Mouse (Mus musculus): Measurements from ENCODE around the gene Cars. TPM values are rescaled to one million over a fixed set of nuclear protein-coding genes. Genes with fewer than 3 reads are reported as not detected.
A peak's percentile ranks its signal among the peaks of the same experiment; 100 is the strongest.
"Not testable (repeated sequence)": the region's sequence is repeated elsewhere in the genome, so short reads cannot be mapped to it uniquely, and the experiment has no call there.

Cars gene
- total RNA-seq (2021): 10 to 100 TPM; 53.2 to 57.8 TPM
- long read RNA-seq, experiment 1, transcript Cars-202 (22 exons, 2,462 nt): major isoform, 16 of 40 reads
- long read RNA-seq, experiment 1, transcript Cars-201 (23 exons, 3,222 nt): minor isoform, 7 of 40 reads
- long read RNA-seq, experiment 1, partial matches to known transcripts: 6 of 40 reads
- long read RNA-seq, experiment 1, other reads (novel, unspliced or antisense): 11 of 40 reads
- long read RNA-seq, experiment 2, transcript Cars-201 (23 exons, 3,222 nt): minor isoform, 6 of 38 reads
- long read RNA-seq, experiment 2, transcript Cars-202 (22 exons, 2,462 nt): major isoform, 20 of 38 reads
- long read RNA-seq, experiment 2, partial matches to known transcripts: 4 of 38 reads
- long read RNA-seq, experiment 2, other reads (novel, unspliced or antisense): 7 of 38 reads

DNA sequence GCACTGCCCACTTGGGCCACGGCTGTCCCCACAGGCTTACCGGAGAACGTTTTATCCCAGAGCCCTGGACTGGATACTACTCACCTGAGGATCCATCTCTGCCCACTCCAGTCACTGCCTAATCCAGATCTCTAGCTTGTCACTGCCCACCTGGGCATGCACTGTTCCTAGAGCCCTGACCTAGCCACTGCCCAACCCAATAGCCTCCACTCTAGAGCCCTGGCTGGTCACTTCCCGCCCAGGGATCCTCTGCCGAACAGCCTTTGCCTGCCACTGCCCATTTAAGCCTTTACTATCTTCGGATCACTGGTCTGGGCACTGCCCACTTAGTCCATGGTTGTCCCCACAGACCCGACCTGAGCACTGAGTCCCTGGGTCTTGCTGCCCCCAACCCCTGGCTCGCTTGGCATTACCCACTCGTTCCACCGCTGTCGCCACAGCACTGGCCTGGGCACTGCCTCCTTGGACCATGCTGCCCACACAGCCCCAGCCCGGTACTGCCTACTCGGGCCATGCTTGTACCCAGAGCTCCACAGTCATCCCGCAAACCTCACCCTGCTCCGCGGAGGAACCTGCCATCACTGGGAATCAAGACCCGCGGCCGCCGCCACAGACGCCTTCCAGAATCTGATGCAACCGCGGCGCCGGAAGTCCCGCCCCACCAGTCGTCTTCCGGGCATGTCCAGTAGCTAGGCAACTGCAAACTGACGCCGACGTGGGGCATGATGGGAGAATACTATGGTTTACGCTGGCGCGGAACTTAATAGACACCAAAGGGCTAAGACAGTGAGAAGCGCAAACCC, at the start of gene Cars:
Cars (minus strand) TSS at position 663 of the 803 bp plus-strand sequence.
- peak; percentile 93 to 94 for DNase-seq (ENCODE audit: low spot score in 2 of 2)

DNA sequence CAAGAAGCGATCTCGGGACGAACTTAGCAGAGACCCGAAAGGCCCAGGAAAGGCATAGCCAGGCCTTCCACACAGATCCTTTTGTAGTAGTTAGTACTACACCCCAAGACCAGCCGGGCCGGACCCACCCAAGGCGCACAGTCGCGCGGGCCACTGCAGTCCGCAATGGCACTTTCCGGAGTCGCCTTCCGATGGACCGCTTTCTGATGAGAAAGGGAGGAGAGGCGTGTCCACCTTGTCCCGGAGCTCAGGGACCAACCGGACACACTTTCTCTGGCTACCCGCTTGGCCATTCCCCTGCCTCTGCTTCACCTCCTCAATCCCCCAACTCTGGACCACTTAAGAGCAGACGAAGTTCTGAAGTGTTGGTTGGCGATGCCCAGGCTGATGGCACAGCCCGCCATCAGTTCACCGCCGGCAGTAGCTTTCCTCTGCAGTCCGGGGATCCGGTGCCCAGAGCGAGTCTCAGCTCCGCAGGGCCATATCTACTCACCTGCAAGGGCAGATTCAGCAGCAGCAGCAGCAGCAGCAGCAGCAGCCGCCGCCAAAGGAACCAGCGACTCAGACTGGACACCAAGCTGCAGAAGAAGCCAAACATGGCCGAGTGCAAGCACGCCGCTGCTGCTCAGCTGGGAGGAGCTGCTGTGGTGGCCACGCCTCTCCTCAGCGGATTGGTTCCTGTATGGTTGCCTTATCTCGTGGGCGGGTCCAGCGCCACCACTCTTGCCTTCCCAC, 49.3 kb upstream of the Cars start, which contains the start of gene Tnfrsf22:
Tnfrsf22 (minus strand) TSS at position 628 of the 735 bp plus-strand sequence.
- DNase-seq (ENCODE audit: low spot score in 2 of 2): peak; percentile 61 to 72

DNA sequence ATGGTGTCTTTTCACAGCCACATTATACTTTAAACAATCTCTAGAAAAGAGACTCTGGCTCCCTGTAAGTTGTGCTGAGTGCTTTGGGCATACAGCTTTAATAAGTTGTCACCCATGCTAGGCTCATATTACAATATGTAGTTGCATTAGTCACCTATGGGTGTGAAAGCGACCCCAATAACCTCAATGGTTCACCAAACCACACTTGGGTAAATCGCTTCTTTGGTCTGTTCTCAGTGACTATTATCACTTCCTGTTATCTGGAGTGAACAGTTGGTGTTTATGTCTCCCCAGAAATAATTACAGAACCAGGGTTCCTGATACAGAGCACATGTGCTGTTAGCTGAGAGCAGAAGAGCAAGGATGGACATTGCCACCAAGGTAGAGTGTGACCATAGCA, 44.1 kb upstream of the Cars start:
- not testable (repeated sequence) for DNase-seq (ENCODE audit: low spot score in 2 of 2)

DNA sequence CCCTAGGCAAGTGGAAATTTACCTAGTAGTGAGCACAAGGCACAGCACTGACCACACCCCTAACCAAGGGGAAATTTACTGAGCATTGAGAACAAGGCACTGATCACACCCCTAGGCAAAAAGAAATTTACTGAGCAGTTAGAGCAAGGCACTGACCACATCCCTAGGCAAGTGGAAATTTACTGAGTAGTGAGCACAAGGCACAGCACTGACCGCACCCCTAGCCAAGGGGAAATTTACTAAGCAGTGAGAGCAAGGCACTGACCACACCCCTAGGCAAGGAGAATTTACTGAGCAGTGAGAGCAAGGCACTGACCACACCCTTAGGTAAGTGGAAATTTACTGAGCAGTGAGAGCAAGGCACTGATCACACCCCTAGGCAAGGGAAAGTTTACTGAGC, 36.8 kb upstream of the Cars start:
- DNase-seq (ENCODE audit: low spot score in 2 of 2): no peak

DNA sequence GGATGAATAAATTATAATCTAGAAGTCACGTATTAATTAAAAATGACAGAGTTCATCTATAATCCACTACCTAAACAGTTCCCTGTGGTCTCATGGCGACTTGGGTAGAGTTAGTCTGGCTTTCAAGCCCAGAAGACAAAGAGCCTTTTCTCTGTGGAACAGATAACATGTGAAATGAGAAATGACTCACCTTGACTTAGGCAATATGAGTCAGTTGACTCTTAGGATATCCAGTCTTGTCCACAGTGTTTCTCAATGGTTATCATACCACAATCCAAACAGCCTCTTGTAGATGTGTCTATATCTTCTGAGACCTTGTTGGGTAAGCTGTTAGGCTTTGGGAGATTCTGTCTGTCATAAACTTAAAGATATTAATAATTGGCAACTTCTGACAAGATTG, 31.6 kb upstream of the Cars start:
- DNase-seq (ENCODE audit: low spot score in 2 of 2): no peak

DNA sequence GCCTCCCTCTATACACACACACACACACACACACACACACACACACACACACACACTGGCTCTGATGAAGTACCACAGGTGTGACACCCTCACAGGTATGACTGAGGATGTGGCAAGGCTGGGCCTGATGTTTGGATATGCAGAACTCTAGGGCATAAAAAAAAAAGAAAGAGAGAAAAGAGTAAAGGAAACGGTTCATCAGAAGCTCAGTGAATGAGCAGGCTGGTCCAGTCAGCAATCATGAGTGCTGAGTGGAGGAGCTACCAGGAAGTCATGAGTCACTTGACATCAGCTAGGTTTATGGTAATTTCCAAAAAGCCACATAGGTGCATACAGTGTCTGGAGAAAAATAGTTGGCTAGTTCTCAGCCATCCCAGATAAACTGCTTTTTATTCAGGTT, 29.6 kb upstream of the Cars start:
- DNase-seq (ENCODE audit: low spot score in 2 of 2): no peak

DNA sequence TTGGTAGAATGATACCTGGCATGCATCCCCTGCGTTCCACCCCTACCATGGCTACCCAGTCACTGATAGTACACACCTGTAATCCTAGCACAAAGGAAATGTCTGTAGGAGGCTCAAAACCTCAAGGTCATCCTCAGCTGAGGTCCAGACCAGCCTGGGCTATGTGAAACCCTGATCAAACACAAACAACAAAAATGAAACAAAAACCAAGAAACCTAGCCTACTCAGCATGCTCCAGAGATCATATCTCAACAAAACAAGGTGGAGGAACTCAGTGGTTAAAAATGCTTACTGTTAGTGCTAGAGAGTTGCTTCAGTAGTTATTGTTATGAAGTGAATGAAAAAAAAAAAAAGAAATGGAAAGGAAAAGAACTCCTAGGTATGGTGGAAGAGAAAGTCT, 28.6 kb upstream of the Cars start, which contains the start of gene Tnfrsf26:
Tnfrsf26 (minus strand) TSS at position 183 of the 400 bp plus-strand sequence.
- DNase-seq (ENCODE audit: low spot score in 2 of 2): no peak

DNA sequence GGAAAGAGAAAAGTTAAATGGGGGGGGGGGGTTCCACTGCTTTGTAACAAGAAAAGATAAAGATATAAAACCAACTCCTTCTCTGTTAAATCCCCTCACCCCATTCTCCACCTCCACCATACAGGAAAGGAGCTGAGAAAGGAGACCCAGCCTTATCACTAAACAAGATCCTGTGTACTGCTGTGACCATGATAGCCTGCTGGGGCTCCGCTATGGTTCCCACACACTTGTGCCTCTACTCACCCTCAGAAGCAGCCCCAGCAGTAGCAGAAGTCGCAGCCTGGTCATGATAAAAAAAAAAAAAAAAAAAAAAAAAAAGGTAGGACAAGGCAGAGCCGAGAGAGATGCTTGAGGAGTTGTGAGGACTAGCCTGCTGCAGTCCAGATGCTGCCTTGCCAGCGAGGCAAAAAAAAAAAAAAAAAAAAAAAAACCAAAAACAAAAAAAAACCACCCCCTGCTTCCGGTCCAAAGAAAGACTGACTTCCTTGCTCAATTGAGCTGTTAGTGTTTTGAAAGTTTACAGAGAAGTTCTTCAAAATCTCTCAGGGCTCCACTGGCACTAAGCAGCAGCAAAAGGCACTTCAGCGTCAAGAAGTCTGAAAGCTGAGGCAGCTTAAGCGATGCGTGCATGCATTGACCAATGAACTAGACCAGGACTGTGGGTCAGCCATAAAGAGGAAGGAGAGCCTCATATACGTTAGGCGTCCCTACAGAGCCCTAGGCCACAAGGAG, 27.8 kb upstream of the Cars start:
- DNase-seq (ENCODE audit: low spot score in 2 of 2): no peak

DNA sequence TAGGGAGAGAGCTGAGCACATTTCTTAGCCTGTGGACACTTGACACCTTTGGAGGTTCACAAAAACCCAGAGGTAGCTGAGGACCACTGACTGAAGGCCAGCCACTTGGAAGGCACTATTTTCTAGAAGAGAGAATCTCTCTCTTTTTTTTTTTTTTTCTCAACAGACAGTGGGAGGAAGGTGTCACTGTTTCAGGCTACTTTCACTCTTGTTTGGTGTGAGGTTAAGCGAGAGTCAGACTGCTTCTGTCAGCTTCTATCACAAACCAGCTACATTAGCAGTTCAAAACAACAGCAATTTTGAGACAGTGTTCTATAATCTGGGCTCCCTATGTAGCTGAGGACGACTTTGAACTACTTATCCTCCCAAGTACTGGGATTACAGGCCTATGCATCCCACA, 26.3 kb upstream of the Cars start:
- no peak for DNase-seq (ENCODE audit: low spot score in 2 of 2)

DNA sequence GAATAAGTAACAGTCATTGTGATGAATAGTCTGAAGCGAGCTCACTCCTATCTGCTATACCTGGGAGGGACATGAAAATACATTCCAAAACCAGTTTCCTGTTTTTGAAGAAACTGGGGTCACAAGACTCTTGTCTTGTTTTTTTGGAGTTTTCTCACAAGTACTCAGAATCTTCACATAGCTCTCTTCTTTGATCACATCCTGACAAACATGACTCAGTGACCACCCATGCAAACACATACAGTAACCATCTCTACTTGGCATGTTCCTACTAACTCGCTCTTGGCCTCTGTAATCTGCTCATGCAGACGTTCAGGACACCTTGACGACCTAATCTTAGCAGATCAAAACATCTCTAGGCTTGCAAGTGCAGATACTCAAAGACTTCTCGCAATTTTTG, 25.3 kb upstream of the Cars start:
- DNase-seq (ENCODE audit: low spot score in 2 of 2): no peak

DNA sequence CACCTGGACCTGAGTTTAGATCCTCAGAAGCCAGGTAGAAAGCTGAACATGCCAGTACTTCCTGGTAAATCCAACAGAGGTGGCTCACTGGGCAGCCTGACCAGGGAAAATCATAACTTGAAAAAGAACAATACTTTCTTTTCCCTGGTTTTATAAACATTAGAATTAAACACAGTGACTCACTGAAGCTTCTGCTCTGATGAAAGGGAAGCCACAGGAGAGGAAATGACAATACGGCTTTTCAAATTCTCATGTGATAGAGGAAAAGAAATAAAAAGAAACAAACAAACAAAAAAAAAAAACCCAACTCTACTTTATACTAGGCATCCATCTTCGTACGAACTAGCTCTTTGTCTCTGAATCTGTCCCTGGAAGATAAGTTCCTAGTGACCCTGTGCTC, 24.7 kb upstream of the Cars start:
- no peak for DNase-seq (ENCODE audit: low spot score in 2 of 2)

DNA sequence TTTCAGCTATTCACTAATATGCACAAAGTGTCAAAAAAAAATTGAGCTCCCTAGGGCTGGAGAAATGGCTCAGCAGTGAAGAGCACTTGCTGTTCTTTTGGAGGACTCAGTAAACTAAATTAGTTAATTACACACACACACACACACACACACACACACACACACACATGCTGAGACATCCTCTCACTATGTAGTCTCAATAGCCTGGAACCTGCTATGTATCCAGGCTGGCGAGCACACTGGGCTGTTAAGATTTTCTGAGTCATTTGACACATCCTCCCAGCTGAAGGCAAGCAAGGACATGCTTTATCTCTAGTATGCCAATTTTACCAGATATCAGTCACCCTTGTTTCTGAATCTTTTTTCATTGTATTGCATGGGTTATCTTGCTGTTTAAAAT, 21.1 kb upstream of the Cars start:
- no peak for DNase-seq (ENCODE audit: low spot score in 2 of 2)

DNA sequence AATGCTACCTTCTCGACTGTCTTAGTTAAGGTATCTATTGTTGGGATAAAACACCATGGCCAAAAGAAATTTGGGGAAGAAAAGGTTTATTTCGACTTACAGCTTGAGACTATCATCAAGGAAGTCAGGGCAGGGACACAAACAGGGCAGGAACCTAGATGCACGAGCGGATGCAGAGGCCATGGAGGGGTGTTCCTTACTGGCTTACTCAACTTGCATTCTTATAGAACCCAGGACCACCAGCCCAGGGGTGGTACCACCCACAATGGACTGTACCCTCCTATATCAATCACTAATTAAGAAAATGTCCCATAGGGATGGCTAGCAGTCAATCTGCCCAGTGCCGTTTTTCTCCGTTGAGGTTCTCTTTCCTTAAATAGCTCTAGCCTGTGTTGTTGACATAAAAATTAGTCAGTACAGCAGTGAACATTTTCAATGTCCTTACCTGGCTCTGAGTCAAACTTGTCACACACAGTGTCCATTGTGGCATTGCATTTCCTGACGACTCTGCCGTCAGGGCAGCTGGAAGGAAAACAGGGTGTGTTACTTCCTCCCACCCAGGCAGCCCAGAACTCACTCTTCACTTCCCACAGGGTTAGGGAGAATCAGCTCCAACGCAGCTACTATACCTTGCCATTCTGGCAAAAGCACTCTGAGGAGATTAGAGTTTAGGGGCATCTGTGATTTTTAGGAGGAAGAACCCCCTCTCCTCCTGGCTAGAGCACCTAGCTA, 14.7 kb upstream of the Cars start:
- DNase-seq (ENCODE audit: low spot score in 2 of 2): no peak

DNA sequence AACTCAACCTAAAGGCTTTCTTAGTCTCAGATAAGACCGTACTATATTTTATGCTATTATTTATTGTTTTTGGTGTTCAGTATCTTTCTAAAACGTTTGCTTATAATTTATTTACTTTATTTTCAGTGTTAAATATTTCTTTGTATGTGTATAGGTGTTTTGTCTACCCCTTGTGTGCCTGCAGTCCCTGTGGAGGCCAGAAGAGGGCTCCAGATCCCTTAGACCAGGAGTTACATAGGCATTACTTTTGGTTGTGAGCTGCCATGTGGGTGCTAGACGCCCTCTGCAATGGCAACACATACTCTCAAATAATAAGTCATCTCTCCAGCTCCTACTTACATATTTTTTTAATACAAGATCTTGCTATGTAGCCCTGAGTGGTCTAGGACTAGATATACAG, 12.3 kb upstream of the Cars start:
- DNase-seq (ENCODE audit: low spot score in 2 of 2): no peak

DNA sequence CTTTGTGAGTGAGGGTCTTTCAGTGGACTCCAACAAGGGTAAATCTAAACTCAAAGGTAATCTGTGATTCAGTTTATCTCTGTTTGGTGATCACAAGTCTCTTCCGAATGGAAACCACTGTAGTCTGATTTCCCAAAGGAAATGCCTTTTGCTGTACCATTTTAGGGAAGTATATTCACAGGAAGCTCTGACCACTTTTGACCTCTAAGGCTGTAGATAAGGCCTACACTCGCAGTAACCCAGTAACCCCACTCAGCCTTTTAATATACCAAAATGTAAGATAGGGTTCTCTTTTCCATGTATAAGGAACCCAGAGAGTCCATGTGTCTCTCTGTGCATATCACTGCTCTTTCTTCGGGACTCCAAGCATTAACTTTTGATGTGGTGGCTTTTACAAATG, 5.4 kb upstream of the Cars start:
- no peak for DNase-seq (ENCODE audit: low spot score in 2 of 2)

DNA sequence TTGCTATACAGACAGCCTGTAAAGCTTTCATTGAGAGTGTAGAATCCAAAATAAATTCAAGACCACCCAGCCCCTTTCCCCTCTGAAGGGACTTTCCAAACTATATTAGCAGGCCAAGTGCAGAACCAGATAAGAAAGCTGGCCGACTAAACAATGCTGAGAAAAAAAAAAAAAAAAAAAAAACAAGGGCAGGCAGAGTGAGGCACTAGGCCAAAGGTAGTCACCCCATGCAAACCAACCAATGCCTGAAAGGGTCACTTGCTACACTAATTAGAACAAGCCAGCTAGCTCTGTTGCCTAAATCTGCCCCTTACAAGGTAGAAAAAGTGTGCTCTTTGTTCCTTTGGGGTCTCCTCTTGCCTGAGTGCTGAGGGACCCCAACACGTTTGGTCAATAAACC, 5.0 kb upstream of the Cars start:
- no peak for DNase-seq (ENCODE audit: low spot score in 2 of 2)

DNA sequence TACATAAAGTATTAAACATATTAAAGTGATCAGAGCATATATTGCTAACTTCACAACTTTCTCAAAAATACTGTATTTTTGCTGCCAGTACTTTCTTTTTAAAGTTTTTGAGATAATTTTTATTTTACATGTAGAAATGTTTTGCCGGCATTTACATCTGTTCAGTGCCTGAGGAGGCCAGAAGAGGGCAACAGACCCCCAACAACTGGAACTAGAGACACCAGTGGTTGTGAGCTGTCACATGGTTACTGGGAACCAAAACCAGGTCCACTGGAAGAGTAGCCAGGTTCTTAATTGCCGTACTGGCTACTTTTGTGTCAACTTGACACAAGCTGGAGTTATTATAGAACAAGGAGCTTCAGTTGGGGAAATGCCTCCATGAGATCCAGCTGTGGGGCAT, 1.8 kb upstream of the Cars start:
- no peak for DNase-seq (ENCODE audit: low spot score in 2 of 2)

DNA sequence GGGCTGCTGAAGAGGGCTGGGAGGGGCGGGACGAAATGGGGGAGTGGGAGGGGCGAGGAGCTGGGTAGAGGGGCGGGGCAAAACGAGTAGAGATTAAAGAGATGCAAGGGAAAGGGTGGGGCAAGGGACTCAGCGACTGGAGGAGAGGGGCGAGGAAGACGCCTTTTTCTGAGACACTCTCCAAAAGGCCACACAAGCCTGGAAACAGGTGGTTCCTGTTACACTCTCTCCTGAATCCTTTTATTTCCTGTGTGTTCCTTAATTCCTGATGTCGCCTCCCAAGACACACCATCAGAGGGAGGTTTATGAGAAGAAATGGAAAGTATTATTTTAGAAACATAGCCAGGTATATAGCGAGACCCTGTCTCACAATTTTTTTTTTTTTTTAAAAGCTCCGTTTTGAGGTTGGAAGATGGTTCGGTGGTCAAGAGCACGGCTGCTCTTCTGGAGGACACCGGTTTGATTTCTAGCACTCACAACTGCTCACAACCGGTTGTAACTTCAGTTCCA, 396 bp upstream of the Cars start:
- no peak for DNase-seq (ENCODE audit: low spot score in 2 of 2)

DNA sequence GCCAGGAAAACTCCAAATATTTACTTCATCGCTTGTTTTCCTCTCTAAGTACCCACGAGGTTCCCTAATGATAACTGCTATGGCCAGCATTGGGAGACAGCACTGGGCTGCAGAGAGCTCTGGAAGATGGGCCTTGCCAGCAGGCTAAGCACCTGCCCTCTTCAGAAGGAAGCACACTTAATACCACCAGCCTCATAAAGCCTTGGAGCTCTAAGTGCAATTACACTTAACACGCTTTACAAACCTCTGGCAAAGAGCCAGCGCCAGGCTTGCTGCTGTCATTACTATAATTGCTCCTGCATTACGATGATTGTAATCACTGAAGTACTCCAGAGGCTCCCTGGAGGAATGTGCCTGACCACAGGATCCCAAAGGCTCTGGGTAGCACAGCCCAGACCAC, 5.0 kb downstream of the Cars start:
- no peak for DNase-seq (ENCODE audit: low spot score in 2 of 2)

DNA sequence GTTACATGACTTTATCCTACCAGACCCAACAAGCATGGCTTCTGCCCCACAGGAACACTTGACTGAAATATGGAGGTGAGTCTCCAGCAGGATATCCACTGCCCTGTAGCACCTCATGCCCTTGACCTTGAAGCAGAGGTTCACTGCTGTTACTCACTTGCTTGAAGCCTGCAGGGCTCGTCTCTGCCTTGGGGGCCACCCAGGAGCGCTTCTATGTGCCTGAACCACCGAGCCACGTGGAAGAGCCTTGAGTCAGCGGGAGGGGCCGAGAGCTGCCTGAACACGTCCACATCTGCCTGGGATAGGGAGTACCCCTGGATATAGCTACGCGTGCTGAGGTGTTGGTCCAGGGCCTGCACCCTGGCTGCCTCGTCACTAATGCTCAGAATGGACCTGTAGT, 7.6 kb downstream of the Cars start:
- DNase-seq (ENCODE audit: low spot score in 2 of 2): no peak
